Mouse (Mus musculus) A20 (cell line): ENCODE data around the gene Ssrp1.

Experiments
- DNase-seq: peaks from one replicate; pipeline ENCODE4 v3.0.0-alpha.2; 2011; ENCODE audit warnings: low read depth, low spot score

The Ssrp1 gene

GRCm38 (mm10) chr2:85036507-85037046 lies 457 bp upstream of the Ssrp1 start:
- no peak for DNase-seq

GRCm38 (mm10) chr2:85038336-85038735 lies 1.3 kb downstream of the Ssrp1 start:
- DNase-seq: no peak

GRCm38 (mm10) chr2:85043623-85044022 lies 6.6 kb downstream of the Ssrp1 start:
- DNase-seq: no peak

- DNase-seq: no peak
These were observed 9.2 kb downstream of the Ssrp1 start for GRCm38 (mm10) chr2:85046222-85046621.

- no peak for DNase-seq
These were observed 10.0 kb downstream of the Ssrp1 start for GRCm38 (mm10) chr2:85047081-85047480.

GRCm38 (mm10) chr2:85047596-85048167 lies 10.6 kb downstream of the Ssrp1 start, which contains the start of gene Tnks1bp1:
Gene Tnks1bp1, plus strand, starts transcription at chr2:85048022.
- peak; percentile 96 for DNase-seq

- DNase-seq: peak; percentile 54
These were observed 11.2 kb downstream of the Ssrp1 start for GRCm38 (mm10) chr2:85048168-85048751.

GRCm38 (mm10) chr2:85049277-85049676 lies 12.2 kb downstream of the Ssrp1 start:
- no peak for DNase-seq

GRCm38 (mm10) chr2:85050001-85050634 lies 13.1 kb downstream of the Ssrp1 start:
- no peak for DNase-seq

GRCm38 (mm10) chr2:85050746-85051145 lies 13.7 kb downstream of the Ssrp1 start:
- no peak for DNase-seq

- no peak for DNase-seq
These were observed 16.3 kb downstream of the Ssrp1 start for GRCm38 (mm10) chr2:85053192-85053816.

GRCm38 (mm10) chr2:85056711-85057110 lies 19.7 kb downstream of the Ssrp1 start:
- DNase-seq: no peak

- DNase-seq: no peak
These were observed 22.6 kb downstream of the Ssrp1 start for GRCm38 (mm10) chr2:85059677-85060076.

GRCm38 (mm10) chr2:85060591-85061060 lies 23.6 kb downstream of the Ssrp1 start:
- no peak for DNase-seq

- DNase-seq: no peak
These were observed 24.1 kb downstream of the Ssrp1 start for GRCm38 (mm10) chr2:85061107-85061541.

GRCm38 (mm10) chr2:85065141-85065875 lies 28.3 kb downstream of the Ssrp1 start:
- DNase-seq: no peak

- DNase-seq: no peak
These were observed 29.9 kb downstream of the Ssrp1 start for GRCm38 (mm10) chr2:85066937-85067336.

GRCm38 (mm10) chr2:85067903-85068625 lies 31.0 kb downstream of the Ssrp1 start:
- DNase-seq: no peak

- no peak for DNase-seq
These were observed 31.6 kb downstream of the Ssrp1 start for GRCm38 (mm10) chr2:85068626-85069025.

GRCm38 (mm10) chr2:85070086-85070485 lies 33.1 kb downstream of the Ssrp1 start:
- DNase-seq: no peak

GRCm38 (mm10) chr2:85071921-85072320 lies 34.9 kb downstream of the Ssrp1 start:
- no peak for DNase-seq
